Mouse (Mus musculus) cerebellum, adult 2 months (tissue): Measurements from ENCODE around the gene Lypla2. TPM values are rescaled to one million over a fixed set of nuclear protein-coding genes. Genes with fewer than 3 reads are reported as not detected.
"Not testable (repeated sequence)": the region's sequence is repeated elsewhere in the genome, so short reads cannot be mapped to it uniquely, and the experiment has no call there.

ENCODE experiments used
- DNase-seq, 2 experiments: peaks; one replicate each; pipeline ENCODE4 v3.0.0; 2021
- H3K27ac ChIP-seq: fragments of 200-500 bp; 2 replicates; pipeline ENCODE4 v1.5.1; 2012; ENCODE audit warnings: low read length, control low read depth, inconsistent platforms; ENCODE audit not compliant: insufficient read depth
- H3K27me3 ChIP-seq: fragments of 200-500 bp; 2 replicates; pipeline ENCODE4 v1.6.1; 2012; ENCODE audit warnings: inconsistent platforms, mild to moderate bottlenecking, low read length, moderate library complexity; ENCODE audit not compliant: control insufficient read depth, insufficient read depth
- H3K4me1 ChIP-seq: fragments of 200-500 bp; 2 replicates; pipeline ENCODE4 v1.6.1; 2011; ENCODE audit warnings: low read length; ENCODE audit not compliant: control insufficient read depth, insufficient read depth
- H3K4me3 ChIP-seq: fragments of 200-500 bp; replicated peaks from 2 replicates; pipeline ENCODE3; 2011; ENCODE audit warnings: mild to moderate bottlenecking, low read depth, low read length, control low read depth; ENCODE audit not compliant: insufficient read depth
- CTCF ChIP-seq: fragments of 200-500 bp; IDR thresholded peaks from 2 replicates; pipeline ENCODE4 v1.5.1; 2011; ENCODE audit warnings: low read depth, mild to moderate bottlenecking, control low read depth, low read length, moderate library complexity, borderline replicate concordance; ENCODE audit not compliant: insufficient read depth
- POLR2A ChIP-seq: fragments of 200-500 bp; IDR thresholded peaks from 2 replicates; pipeline ENCODE4 v1.6.1; 2011; ENCODE audit warnings: low read length, control low read depth, borderline replicate concordance; ENCODE audit not compliant: insufficient read depth
- WGBS: fragments of 180-500 bp; shearing (Covaris S2); methylation state at CpG from one replicate; pipeline ENCODE4 v1.1.7; 2018; 5-methylcytosine and 5-hydroxymethylcytosine counted together
- polyA plus RNA-seq: library from polyadenylated mRNA; depleted of rRNA; stranded (reverse); fragments of >200 nt; gene quantifications from 2 replicates; pipeline ENCODE4 v1.2.3, GENCODE M21; 2012

The Lypla2 gene
- polyA plus RNA-seq, 1 experiment: 123 TPM

- DNase-seq: peak; percentile 93 to 94
- Histone ChIP-seq H3K27me3 (no peaks in the 10 kb centered on the region), H3K4me1 (peaks cover 17% of the 10 kb centered on the region), H3K4me3 (peak within 1 kb of the TSS; percentile 89), H3K27ac (peak within 1 kb of the TSS; percentile 86)
- WGBS: under 1% methylated on average over 23 of the region's 23 CpGs
- peak; percentile 95 for TF ChIP-seq POLR2A
- TF ChIP-seq CTCF: no peak
Measured at GRCm38 (mm10) chr4:135946278-135946658, 26.2 kb downstream of the Lypla2 start, which contains the start of gene Hmgcl. Gene Hmgcl, plus strand, starts transcription at chr4:135946448.

GRCm38 (mm10) chr4:135945706-135946105 lies 26.7 kb downstream of the Lypla2 start:
- 76% methylated on average over 10 of the region's 10 CpGs for WGBS
- TF ChIP-seq CTCF (no peak), POLR2A (no peak)
- peak in 1 of 2 experiments; percentile 23 for DNase-seq
- Histone ChIP-seq H3K4me1 (peaks cover 17% of the 10 kb centered on the region), H3K27ac (no peak overlapping the region), H3K27me3 (no peaks in the 10 kb centered on the region), H3K4me3 (peak overlapping the region; percentile 89)

GRCm38 (mm10) chr4:135943389-135943788 lies 29.0 kb downstream of the Lypla2 start:
- Histone ChIP-seq H3K4me3 (no peak overlapping the region), H3K27me3 (no peaks in the 10 kb centered on the region), H3K27ac (peak overlapping the region; percentile 77), H3K4me1 (peaks cover 10% of the 10 kb centered on the region)
- peak; percentile 25 to 50 for DNase-seq
- TF ChIP-seq POLR2A: no peak
- TF ChIP-seq CTCF: no peak
- WGBS: under 1% methylated on average over 4 of the region's 4 CpGs

GRCm38 (mm10) chr4:135942193-135942592 lies 30.2 kb downstream of the Lypla2 start:
- 91% methylated on average over 6 of the region's 6 CpGs for WGBS
- no peak for DNase-seq
- H3K4me1 ChIP-seq: peaks cover 8% of the 10 kb centered on the region
- H3K4me3 ChIP-seq: no peak overlapping the region
- H3K27ac ChIP-seq: no peak overlapping the region
- no peak for TF ChIP-seq CTCF
- TF ChIP-seq POLR2A: no peak
- H3K27me3 ChIP-seq: no peaks in the 10 kb centered on the region

GRCm38 (mm10) chr4:135941026-135941425 lies 31.4 kb downstream of the Lypla2 start:
- not testable (repeated sequence) for H3K27ac ChIP-seq, H3K4me3 ChIP-seq, DNase-seq, H3K4me1 ChIP-seq, H3K27me3 ChIP-seq
- 83% methylated on average over 8 of the region's 8 CpGs for WGBS
- peak; percentile 55 for TF ChIP-seq CTCF

- H3K4me1 ChIP-seq: peaks cover 7% of the 10 kb centered on the region
- TF ChIP-seq CTCF (no peak), POLR2A (no peak)
- H3K27ac ChIP-seq: no peak overlapping the region
- 78% methylated on average over 7 of the region's 7 CpGs for WGBS
- DNase-seq: no peak
- no peaks in the 10 kb centered on the region for H3K27me3 ChIP-seq
- no peak overlapping the region for H3K4me3 ChIP-seq
Measured at GRCm38 (mm10) chr4:135938858-135939257, 33.6 kb downstream of the Lypla2 start.

GRCm38 (mm10) chr4:135935502-135935901 lies 36.9 kb downstream of the Lypla2 start:
- TF ChIP-seq CTCF: no peak
- TF ChIP-seq POLR2A: no peak

GRCm38 (mm10) chr4:135934708-135935500 lies 37.5 kb downstream of the Lypla2 start:
- Histone ChIP-seq H3K27ac (no peak overlapping the region), H3K4me3 (no peak overlapping the region), H3K27me3 (no peaks in the 10 kb centered on the region), H3K4me1 (no peaks in the 10 kb centered on the region)
- WGBS: 51% methylated on average over 12 of the region's 12 CpGs
- TF ChIP-seq CTCF (no peak), POLR2A (no peak)
- no peak for DNase-seq

More at GRCm38 (mm10) chr4:135935502-135935901, 36.9 kb downstream of the Lypla2 start:
- 38% methylated on average over 5 of the region's 5 CpGs for WGBS
- no peak for DNase-seq
- no peak overlapping the region for H3K27ac ChIP-seq
- no peaks in the 10 kb centered on the region for H3K27me3 ChIP-seq
- H3K4me1 ChIP-seq: no peaks in the 10 kb centered on the region
- H3K4me3 ChIP-seq: no peak overlapping the region
